Mouse (Mus musculus): ENCODE results near the gene Hao1. TPM values are rescaled to one million over a fixed set of nuclear protein-coding genes. Genes with fewer than 3 reads are reported as not detected.

The Hao1 gene
- polyA plus RNA-seq, 1 experiment from 2014 or later, result 0.10 TPM

GRCm38 (mm10) chr2:134541019-134541418, 13.1 kb downstream of the Hao1 start:
- 65% methylated on average over 5 of the region's 5 CpGs for WGBS
- H3K9ac ChIP-seq (ENCODE audit: low read depth, low read length), result no peak overlapping the region
- H3K4me1 ChIP-seq (ENCODE audit: control insufficient read depth, insufficient read depth, low read depth, low read length), result no peaks in the 10 kb centered on the region
- no peaks in the 10 kb centered on the region for H3K27me3 ChIP-seq (replicated peaks; ENCODE audit: control insufficient read depth, insufficient read depth, low read length)
- H3K27ac ChIP-seq (ENCODE audit: low read depth, low read length), result no peak overlapping the region
- H3K9me3 ChIP-seq (ENCODE audit: control insufficient read depth, low read length), result no peaks in the 10 kb centered on the region
- no peak for ATAC-seq
- no peak overlapping the region for H3K4me3 ChIP-seq (ENCODE audit: low read length)
- H3K4me2 ChIP-seq (ENCODE audit: low read length), result no peak overlapping the region
- no peaks in the 10 kb centered on the region for H3K36me3 ChIP-seq (ENCODE audit: control insufficient read depth, insufficient read depth, low read length)

GRCm38 (mm10) chr2:134538451-134538850, 15.7 kb downstream of the Hao1 start:
- Histone ChIP-seq H3K9me3 (ENCODE audit: control insufficient read depth, low read length) (no peaks in the 10 kb centered on the region), H3K27ac (ENCODE audit: low read depth, low read length) (no peak overlapping the region), H3K4me2 (ENCODE audit: low read length) (no peak overlapping the region), H3K27me3 (replicated peaks; ENCODE audit: control insufficient read depth, insufficient read depth, low read length) (no peaks in the 10 kb centered on the region), H3K4me3 (ENCODE audit: low read length) (no peak overlapping the region), H3K36me3 (ENCODE audit: control insufficient read depth, insufficient read depth, low read length) (no peaks in the 10 kb centered on the region), H3K9ac (ENCODE audit: low read depth, low read length) (no peak overlapping the region), H3K4me1 (ENCODE audit: control insufficient read depth, insufficient read depth, low read depth, low read length) (no peaks in the 10 kb centered on the region)
- no peak for ATAC-seq
- 78% methylated on average over 4 of the region's 4 CpGs for WGBS

- H3K36me3 ChIP-seq (ENCODE audit: control insufficient read depth, insufficient read depth, low read length), result no peaks in the 10 kb centered on the region
- H3K9me3 ChIP-seq (ENCODE audit: control insufficient read depth, low read length), result no peaks in the 10 kb centered on the region
- H3K27me3 ChIP-seq (replicated peaks; ENCODE audit: control insufficient read depth, insufficient read depth, low read length), result no peaks in the 10 kb centered on the region
- no peak overlapping the region for H3K9ac ChIP-seq (ENCODE audit: low read depth, low read length)
- H3K27ac ChIP-seq (ENCODE audit: low read depth, low read length), result no peak overlapping the region
- H3K4me3 ChIP-seq (ENCODE audit: low read length), result no peak overlapping the region
- peak; percentile 81 for ATAC-seq
- WGBS, result 64% methylated on average over 7 of the region's 7 CpGs
- H3K4me2 ChIP-seq (ENCODE audit: low read length), result peak overlapping the region; percentile 32
- H3K4me1 ChIP-seq (ENCODE audit: control insufficient read depth, insufficient read depth, low read depth, low read length), result no peaks in the 10 kb centered on the region
Observed at GRCm38 (mm10) chr2:134528122-134528810, 25.9 kb downstream of the Hao1 start.

GRCm38 (mm10) chr2:134527419-134528114, 26.6 kb downstream of the Hao1 start:
- Histone ChIP-seq H3K9ac (ENCODE audit: low read depth, low read length) (no peak overlapping the region), H3K27me3 (replicated peaks; ENCODE audit: control insufficient read depth, insufficient read depth, low read length) (no peaks in the 10 kb centered on the region), H3K9me3 (ENCODE audit: control insufficient read depth, low read length) (no peaks in the 10 kb centered on the region), H3K4me3 (ENCODE audit: low read length) (no peak overlapping the region), H3K4me2 (ENCODE audit: low read length) (peak overlapping the region; percentile 32), H3K4me1 (ENCODE audit: control insufficient read depth, insufficient read depth, low read depth, low read length) (no peaks in the 10 kb centered on the region), H3K36me3 (ENCODE audit: control insufficient read depth, insufficient read depth, low read length) (no peaks in the 10 kb centered on the region), H3K27ac (ENCODE audit: low read depth, low read length) (no peak overlapping the region)
- ATAC-seq, result peak; percentile 45
- 63% methylated on average over 11 of the region's 11 CpGs for WGBS

- Histone ChIP-seq H3K9me3 (ENCODE audit: control insufficient read depth, low read length) (no peaks in the 10 kb centered on the region), H3K36me3 (ENCODE audit: control insufficient read depth, insufficient read depth, low read length) (no peaks in the 10 kb centered on the region), H3K4me2 (ENCODE audit: low read length) (no peak overlapping the region), H3K4me1 (ENCODE audit: control insufficient read depth, insufficient read depth, low read depth, low read length) (no peaks in the 10 kb centered on the region), H3K4me3 (ENCODE audit: low read length) (no peak overlapping the region), H3K27ac (ENCODE audit: low read depth, low read length) (no peak overlapping the region), H3K27me3 (replicated peaks; ENCODE audit: control insufficient read depth, insufficient read depth, low read length) (no peaks in the 10 kb centered on the region), H3K9ac (ENCODE audit: low read depth, low read length) (no peak overlapping the region)
- no peak for ATAC-seq
Observed at GRCm38 (mm10) chr2:134518042-134518441, 36.1 kb downstream of the Hao1 start.

- Histone ChIP-seq H3K4me2 (ENCODE audit: low read length) (no peak overlapping the region), H3K27me3 (replicated peaks; ENCODE audit: control insufficient read depth, insufficient read depth, low read length) (no peaks in the 10 kb centered on the region), H3K4me1 (ENCODE audit: control insufficient read depth, insufficient read depth, low read depth, low read length) (no peaks in the 10 kb centered on the region), H3K9me3 (ENCODE audit: control insufficient read depth, low read length) (no peaks in the 10 kb centered on the region), H3K36me3 (ENCODE audit: control insufficient read depth, insufficient read depth, low read length) (no peaks in the 10 kb centered on the region), H3K9ac (ENCODE audit: low read depth, low read length) (no peak overlapping the region), H3K27ac (ENCODE audit: low read depth, low read length) (no peak overlapping the region), H3K4me3 (ENCODE audit: low read length) (no peak overlapping the region)
- ATAC-seq, result no peak
- WGBS, result 87% methylated on average over 3 of the region's 3 CpGs
Observed at GRCm38 (mm10) chr2:134499777-134500176, 54.4 kb downstream of the Hao1 start.

- Histone ChIP-seq H3K9me3 (ENCODE audit: control insufficient read depth, low read length) (no peaks in the 10 kb centered on the region), H3K4me1 (ENCODE audit: control insufficient read depth, insufficient read depth, low read depth, low read length) (no peaks in the 10 kb centered on the region), H3K36me3 (ENCODE audit: control insufficient read depth, insufficient read depth, low read length) (no peaks in the 10 kb centered on the region), H3K4me2 (ENCODE audit: low read length) (no peak overlapping the region), H3K27ac (ENCODE audit: low read depth, low read length) (no peak overlapping the region), H3K9ac (ENCODE audit: low read depth, low read length) (no peak overlapping the region), H3K27me3 (replicated peaks; ENCODE audit: control insufficient read depth, insufficient read depth, low read length) (no peaks in the 10 kb centered on the region), H3K4me3 (ENCODE audit: low read length) (no peak overlapping the region)
- ATAC-seq, result no peak
- 36% methylated on average over 7 of the region's 7 CpGs for WGBS
Observed at GRCm38 (mm10) chr2:134498450-134498849, 55.7 kb downstream of the Hao1 start.

- no peaks in the 10 kb centered on the region for H3K4me1 ChIP-seq (ENCODE audit: control insufficient read depth, insufficient read depth, low read depth, low read length)
- H3K4me3 ChIP-seq (ENCODE audit: low read length), result no peak overlapping the region
- no peak for ATAC-seq
- no peaks in the 10 kb centered on the region for H3K27me3 ChIP-seq (replicated peaks; ENCODE audit: control insufficient read depth, insufficient read depth, low read length)
- no peak overlapping the region for H3K27ac ChIP-seq (ENCODE audit: low read depth, low read length)
- H3K36me3 ChIP-seq (ENCODE audit: control insufficient read depth, insufficient read depth, low read length), result no peaks in the 10 kb centered on the region
- H3K4me2 ChIP-seq (ENCODE audit: low read length), result no peak overlapping the region
- 89% methylated on average over 6 of the region's 6 CpGs for WGBS
- H3K9me3 ChIP-seq (ENCODE audit: control insufficient read depth, low read length), result no peaks in the 10 kb centered on the region
- H3K9ac ChIP-seq (ENCODE audit: low read depth, low read length), result no peak overlapping the region
Observed at GRCm38 (mm10) chr2:134488671-134489070, 65.5 kb downstream of the Hao1 start.

- ATAC-seq, result peak; percentile 82
- no peak overlapping the region for H3K4me3 ChIP-seq (ENCODE audit: low read length)
- no peak overlapping the region for H3K4me2 ChIP-seq (ENCODE audit: low read length)
- H3K4me1 ChIP-seq (ENCODE audit: control insufficient read depth, insufficient read depth, low read depth, low read length), result no peaks in the 10 kb centered on the region
- WGBS, result 28% methylated on average over 11 of the region's 11 CpGs
- H3K9me3 ChIP-seq (ENCODE audit: control insufficient read depth, low read length), result no peaks in the 10 kb centered on the region
- no peak overlapping the region for H3K9ac ChIP-seq (ENCODE audit: low read depth, low read length)
- H3K27me3 ChIP-seq (replicated peaks; ENCODE audit: control insufficient read depth, insufficient read depth, low read length), result no peaks in the 10 kb centered on the region
- no peaks in the 10 kb centered on the region for H3K36me3 ChIP-seq (ENCODE audit: control insufficient read depth, insufficient read depth, low read length)
- no peak overlapping the region for H3K27ac ChIP-seq (ENCODE audit: low read depth, low read length)
Observed at GRCm38 (mm10) chr2:134486055-134486834, 67.9 kb downstream of the Hao1 start.

Measured in hindbrain, embryonic 16.5 days (tissue).